Mouse (Mus musculus): Measurements from ENCODE around the gene Anks1b.

DNA sequence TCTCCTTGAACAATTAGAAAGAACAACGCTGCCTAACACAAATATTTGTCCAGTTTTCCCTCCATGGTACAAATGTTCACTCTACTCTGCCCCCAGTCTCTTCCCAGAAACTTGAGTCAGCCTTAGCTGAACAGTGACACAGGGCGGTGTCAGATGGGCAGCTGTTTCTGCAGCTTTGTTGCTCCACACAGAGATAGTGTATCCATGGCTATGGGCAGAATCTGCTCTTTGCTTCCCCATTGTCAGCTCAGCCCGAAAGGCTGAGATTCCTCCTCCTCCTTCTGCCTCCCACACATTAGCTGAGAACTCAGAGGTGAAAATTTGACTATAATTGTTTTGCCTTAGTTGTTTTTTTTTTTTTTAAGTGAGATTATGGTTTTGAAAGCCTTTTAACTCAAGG is 1024.6 kb downstream of the Anks1b start:
- TF ChIP-seq POLR2A (IDR thresholded peaks at IDR 0.05; ENCODE audit: low read depth, low read length): no peak
- TF ChIP-seq CTCF (conservative IDR thresholded peaks at IDR 0.05; ENCODE audit: insufficient read depth, insufficient read length, low read depth, low read length): no peak

Data from kidney, adult 2 months (tissue).